Mouse (Mus musculus): ENCODE measurements around the gene Elof1. TPM values are rescaled to one million over a fixed set of nuclear protein-coding genes. Genes with fewer than 3 reads are reported as not detected.

The Elof1 gene
- polyA plus RNA-seq, 1 experiment from 2014 or later: 75.6 TPM

DNA sequence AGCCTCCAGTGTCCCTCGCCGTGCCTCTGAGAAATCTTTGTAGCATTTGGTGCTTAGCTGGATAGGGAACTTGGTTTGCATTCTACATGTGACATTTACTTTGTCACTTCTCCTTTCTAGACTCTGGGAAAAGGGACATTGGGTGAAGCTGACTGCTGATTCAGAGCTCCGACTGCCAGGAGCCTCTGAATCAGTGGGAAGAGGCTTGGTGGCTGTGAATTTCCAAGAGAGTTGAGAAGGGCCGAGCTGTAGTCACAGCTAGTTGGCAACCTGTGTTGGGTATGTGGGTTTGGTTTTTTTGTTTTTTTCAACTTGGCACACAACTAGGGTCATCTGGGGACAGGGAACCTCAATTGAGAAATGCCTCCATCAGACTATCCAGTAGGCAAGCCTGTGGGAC is 2.6 kb upstream of the Elof1 start:
- no peak overlapping the region for H3K4me3 ChIP-seq (ENCODE audit: low read depth, low read length)
- WGBS (ENCODE audit: insufficient replicate concordance): 71% methylated on average over 4 of the region's 4 CpGs
- H3K4me2 ChIP-seq (ENCODE audit: low read depth, low read length): no peak overlapping the region
- peaks cover 63% of the 10 kb centered on the region for H3K4me1 ChIP-seq (ENCODE audit: insufficient read depth)
- 0 out of 2 replicates have a peak, but pooled peaks cover 2% of the 10 kb centered on the region for H3K36me3 ChIP-seq (replicated peaks; ENCODE audit: insufficient read depth, low read length)
- H3K27ac ChIP-seq (ENCODE audit: low read depth): peak overlapping the region; percentile 19
- ATAC-seq (no peak), DNase-seq (no peak)
- no peaks in the 10 kb centered on the region for H3K9me3 ChIP-seq (ENCODE audit: low read length)
- TF ChIP-seq EP300 (IDR thresholded peaks at IDR 0.05; ENCODE audit: low read depth) (no peak), CTCF (IDR thresholded peaks at IDR 0.05; ENCODE audit: low read depth) (no peak)
- H3K27me3 ChIP-seq (ENCODE audit: insufficient read depth, low read length): no peaks in the 10 kb centered on the region
- H3K9ac ChIP-seq (replicated peaks): no peak overlapping the region

DNA sequence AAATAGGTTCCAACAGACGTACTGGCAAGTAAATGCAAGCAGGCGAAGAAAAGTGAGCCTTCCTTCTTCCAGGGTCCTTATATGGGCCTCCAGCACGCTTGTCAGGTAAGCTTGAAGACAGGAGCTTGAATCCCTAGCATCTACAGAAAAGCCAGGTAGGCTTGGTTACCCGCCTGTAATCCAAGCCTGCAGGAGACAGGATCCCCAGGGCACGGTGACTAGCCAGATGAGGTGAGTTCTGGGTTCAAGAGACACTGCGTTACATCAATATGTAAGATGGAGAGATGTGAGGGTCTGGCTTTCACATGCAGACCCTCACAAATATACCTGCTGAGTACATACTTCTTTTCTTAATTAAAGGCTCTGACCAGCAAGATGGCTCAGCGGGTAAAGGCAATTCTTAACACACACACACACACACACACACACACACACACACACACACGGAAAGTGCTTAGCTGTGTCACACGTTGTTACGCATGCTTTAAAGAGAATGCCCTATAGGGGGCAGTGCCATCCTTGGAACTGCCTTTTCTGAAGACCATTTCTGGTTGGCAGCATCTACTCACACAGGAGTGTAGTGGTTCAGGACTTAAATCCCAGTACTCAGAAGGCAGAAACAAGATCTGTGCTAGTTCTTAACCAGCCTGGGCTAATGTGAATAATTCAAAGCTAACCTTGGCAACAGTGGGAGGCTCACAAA is 933 bp upstream of the Elof1 start:
- Histone ChIP-seq H3K9me3 (ENCODE audit: low read length) (no peaks in the 10 kb centered on the region), H3K4me2 (ENCODE audit: low read depth, low read length) (peak overlapping the region; percentile 97), H3K27ac (ENCODE audit: low read depth) (peak overlapping the region; percentile 68), H3K9ac (replicated peaks) (no peak overlapping the region), H3K4me3 (ENCODE audit: low read depth, low read length) (peak overlapping the region; percentile 86), H3K4me1 (ENCODE audit: insufficient read depth) (peaks cover 55% of the 10 kb centered on the region), H3K36me3 (replicated peaks; ENCODE audit: insufficient read depth, low read length) (peaks cover 17% of the 10 kb centered on the region), H3K27me3 (ENCODE audit: insufficient read depth, low read length) (no peaks in the 10 kb centered on the region)
- 36% methylated on average over 10 of the region's 10 CpGs for WGBS (ENCODE audit: insufficient replicate concordance)
- TF ChIP-seq EP300 (IDR thresholded peaks at IDR 0.05; ENCODE audit: low read depth): no peak
- peak; percentile 93 for TF ChIP-seq CTCF (IDR thresholded peaks at IDR 0.05; ENCODE audit: low read depth)
- DNase-seq (peak; percentile 78), ATAC-seq (peak; percentile 18; the same call in 1 of the 2 replicates)

DNA sequence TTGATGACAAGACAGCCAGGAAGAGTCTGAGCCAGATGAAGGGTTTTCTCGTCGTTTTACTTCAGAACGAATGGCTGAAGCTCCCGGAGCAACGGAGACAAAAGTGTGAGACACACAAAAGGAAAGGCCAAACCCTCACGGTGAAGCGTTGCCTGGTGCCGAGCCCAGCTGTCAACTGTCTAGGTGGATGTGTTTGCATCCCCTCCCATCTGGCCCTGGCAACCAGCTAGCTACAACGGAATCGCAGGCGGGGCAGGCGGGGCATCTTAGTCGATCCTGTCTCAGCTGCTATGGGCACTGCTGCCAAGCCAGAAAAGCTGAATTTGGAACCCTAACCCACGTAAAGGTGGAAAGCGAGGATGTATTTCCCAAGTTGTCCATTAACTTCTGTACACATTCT is 886 bp downstream of the Elof1 start:
- H3K9me3 ChIP-seq (ENCODE audit: low read length): no peaks in the 10 kb centered on the region
- peak overlapping the region; percentile 86 for H3K4me3 ChIP-seq (ENCODE audit: low read depth, low read length)
- H3K4me1 ChIP-seq (ENCODE audit: insufficient read depth): peaks cover 38% of the 10 kb centered on the region
- TF ChIP-seq CTCF (IDR thresholded peaks at IDR 0.05; ENCODE audit: low read depth) (no peak), EP300 (IDR thresholded peaks at IDR 0.05; ENCODE audit: low read depth) (no peak)
- ATAC-seq (no peak), DNase-seq (peak; percentile 61)
- H3K36me3 ChIP-seq (replicated peaks; ENCODE audit: insufficient read depth, low read length): peaks cover 32% of the 10 kb centered on the region
- H3K4me2 ChIP-seq (ENCODE audit: low read depth, low read length): peak overlapping the region; percentile 97
- peak overlapping the region; percentile 89 for H3K9ac ChIP-seq (replicated peaks)
- H3K27ac ChIP-seq (ENCODE audit: low read depth): peak overlapping the region; percentile 83; the same call in 1 of the 2 replicates
- no peaks in the 10 kb centered on the region for H3K27me3 ChIP-seq (ENCODE audit: insufficient read depth, low read length)
- WGBS (ENCODE audit: insufficient replicate concordance): 22% methylated on average over 15 of the region's 15 CpGs

DNA sequence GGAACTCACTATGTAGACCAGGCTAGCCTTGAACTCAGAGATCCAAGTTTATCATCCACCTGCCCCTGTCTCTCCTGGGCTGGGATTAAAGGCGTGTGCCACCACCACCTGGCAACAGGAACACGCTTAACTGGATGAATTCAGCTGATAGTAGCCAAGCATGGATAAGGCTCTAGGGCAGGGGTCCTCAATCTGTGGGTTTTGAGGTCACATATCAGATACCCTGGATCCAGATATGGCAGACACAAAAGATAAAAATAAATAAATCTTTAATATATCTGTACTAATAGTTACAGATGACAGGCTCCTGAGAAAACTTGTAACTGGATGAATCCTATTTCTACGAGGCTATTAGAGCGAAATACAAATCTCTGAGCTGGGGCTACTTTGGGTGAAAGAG is 1.3 kb downstream of the Elof1 start:
- 90% methylated on average over 4 of the region's 4 CpGs for WGBS (ENCODE audit: insufficient replicate concordance)
- Histone ChIP-seq H3K27me3 (ENCODE audit: insufficient read depth, low read length) (no peaks in the 10 kb centered on the region), H3K9me3 (ENCODE audit: low read length) (no peaks in the 10 kb centered on the region), H3K36me3 (replicated peaks; ENCODE audit: insufficient read depth, low read length) (peaks cover 35% of the 10 kb centered on the region), H3K4me2 (ENCODE audit: low read depth, low read length) (peak overlapping the region; percentile 97), H3K4me1 (ENCODE audit: insufficient read depth) (peaks cover 34% of the 10 kb centered on the region), H3K4me3 (ENCODE audit: low read depth, low read length) (peak overlapping the region; percentile 86), H3K9ac (replicated peaks) (peak overlapping the region; percentile 89), H3K27ac (ENCODE audit: low read depth) (no peak overlapping the region)
- no peak for TF ChIP-seq CTCF (IDR thresholded peaks at IDR 0.05; ENCODE audit: low read depth)
- no peak for TF ChIP-seq EP300 (IDR thresholded peaks at IDR 0.05; ENCODE audit: low read depth)
- DNase-seq (no peak), ATAC-seq (no peak)

DNA sequence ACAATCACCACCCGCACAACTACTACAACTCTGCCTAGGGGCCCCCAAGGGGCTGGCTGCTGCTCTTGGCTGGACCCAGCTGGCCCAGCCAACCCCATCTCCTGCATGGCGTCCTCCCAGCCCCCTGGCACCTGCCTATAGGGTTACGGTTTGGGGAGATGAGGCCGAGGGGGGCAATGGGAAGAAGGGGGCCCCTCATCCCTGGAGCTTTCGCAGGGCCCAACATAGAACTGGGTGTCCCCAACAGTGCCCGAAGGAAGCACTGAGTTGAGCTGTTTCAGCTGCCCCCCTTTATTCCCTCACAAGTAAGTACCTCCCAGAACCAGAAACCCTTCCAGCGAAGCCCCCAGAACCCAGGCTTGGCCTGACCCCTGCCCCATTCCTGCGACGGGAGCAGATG is 8.8 kb downstream of the Elof1 start:
- no peak; the same call in 1 of the 2 replicates for ATAC-seq
- H3K36me3 ChIP-seq (replicated peaks; ENCODE audit: insufficient read depth, low read length): peaks cover 27% of the 10 kb centered on the region
- TF ChIP-seq CTCF (IDR thresholded peaks at IDR 0.05; ENCODE audit: low read depth) (no peak), EP300 (IDR thresholded peaks at IDR 0.05; ENCODE audit: low read depth) (no peak)
- no peak for DNase-seq
- H3K27ac ChIP-seq (ENCODE audit: low read depth): 0 out of 2 replicates have a peak overlapping the region, but pooled peaks have one; percentile 44
- no peak overlapping the region for H3K4me3 ChIP-seq (ENCODE audit: low read depth, low read length)
- 82% methylated on average over 9 of the region's 9 CpGs for WGBS (ENCODE audit: insufficient replicate concordance)
- H3K4me2 ChIP-seq (ENCODE audit: low read depth, low read length): no peak overlapping the region
- H3K4me1 ChIP-seq (ENCODE audit: insufficient read depth): no peaks in the 10 kb centered on the region
- H3K9ac ChIP-seq (replicated peaks): no peak overlapping the region
- no peaks in the 10 kb centered on the region for H3K27me3 ChIP-seq (ENCODE audit: insufficient read depth, low read length)
- no peaks in the 10 kb centered on the region for H3K9me3 ChIP-seq (ENCODE audit: low read length)

DNA sequence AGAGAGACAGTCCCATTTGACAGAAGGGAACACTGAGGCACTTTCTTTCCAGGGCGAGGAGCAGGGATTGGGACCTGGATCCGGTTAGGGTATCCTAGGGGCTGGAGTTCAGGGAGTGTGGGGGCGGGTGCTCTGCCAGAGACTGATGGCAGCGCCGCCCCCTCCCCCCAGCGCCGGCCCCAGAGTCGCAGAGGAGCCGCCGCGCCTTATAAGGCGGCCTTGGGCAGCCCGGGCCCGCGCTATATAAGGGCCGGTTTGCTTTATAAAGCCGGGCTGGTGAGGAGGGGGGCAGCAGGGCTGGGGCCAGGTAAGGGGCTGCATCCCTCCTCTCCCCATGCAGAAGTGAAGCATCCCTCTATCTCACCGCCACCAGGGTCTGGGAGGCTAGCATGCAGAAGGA is 17.1 kb downstream of the Elof1 start:
- Histone ChIP-seq H3K4me1 (ENCODE audit: insufficient read depth) (peaks cover 4% of the 10 kb centered on the region; the same call in 1 of the 2 replicates), H3K36me3 (replicated peaks; ENCODE audit: insufficient read depth, low read length) (no peaks in the 10 kb centered on the region), H3K4me3 (ENCODE audit: low read depth, low read length) (no peak overlapping the region), H3K9me3 (ENCODE audit: low read length) (no peaks in the 10 kb centered on the region), H3K9ac (replicated peaks) (no peak overlapping the region), H3K4me2 (ENCODE audit: low read depth, low read length) (no peak overlapping the region), H3K27me3 (ENCODE audit: insufficient read depth, low read length) (peaks cover 25% of the 10 kb centered on the region), H3K27ac (ENCODE audit: low read depth) (no peak overlapping the region)
- no peak for TF ChIP-seq EP300 (IDR thresholded peaks at IDR 0.05; ENCODE audit: low read depth)
- ATAC-seq: no peak
- no peak for DNase-seq
- WGBS (ENCODE audit: insufficient replicate concordance): 7% methylated on average over 17 of the region's 18 CpGs

All from liver, postnatal 0 days (tissue).